Mouse (Mus musculus) B cell, adult 62 days (primary cell): ENCODE measurements around the gene N4bp2. TPM values are rescaled to one million over a fixed set of nuclear protein-coding genes. Genes with fewer than 3 reads are reported as not detected.

Experiments
- total RNA-seq: library from RNA; stranded (reverse); gene quantifications from 4 replicates; pipeline ENCODE4 v1.2.4, GENCODE M21; 2023

The N4bp2 gene
- 87.0 to 107 TPM (median 93.5 TPM) in 4 replicates for total RNA-seq

DNA sequence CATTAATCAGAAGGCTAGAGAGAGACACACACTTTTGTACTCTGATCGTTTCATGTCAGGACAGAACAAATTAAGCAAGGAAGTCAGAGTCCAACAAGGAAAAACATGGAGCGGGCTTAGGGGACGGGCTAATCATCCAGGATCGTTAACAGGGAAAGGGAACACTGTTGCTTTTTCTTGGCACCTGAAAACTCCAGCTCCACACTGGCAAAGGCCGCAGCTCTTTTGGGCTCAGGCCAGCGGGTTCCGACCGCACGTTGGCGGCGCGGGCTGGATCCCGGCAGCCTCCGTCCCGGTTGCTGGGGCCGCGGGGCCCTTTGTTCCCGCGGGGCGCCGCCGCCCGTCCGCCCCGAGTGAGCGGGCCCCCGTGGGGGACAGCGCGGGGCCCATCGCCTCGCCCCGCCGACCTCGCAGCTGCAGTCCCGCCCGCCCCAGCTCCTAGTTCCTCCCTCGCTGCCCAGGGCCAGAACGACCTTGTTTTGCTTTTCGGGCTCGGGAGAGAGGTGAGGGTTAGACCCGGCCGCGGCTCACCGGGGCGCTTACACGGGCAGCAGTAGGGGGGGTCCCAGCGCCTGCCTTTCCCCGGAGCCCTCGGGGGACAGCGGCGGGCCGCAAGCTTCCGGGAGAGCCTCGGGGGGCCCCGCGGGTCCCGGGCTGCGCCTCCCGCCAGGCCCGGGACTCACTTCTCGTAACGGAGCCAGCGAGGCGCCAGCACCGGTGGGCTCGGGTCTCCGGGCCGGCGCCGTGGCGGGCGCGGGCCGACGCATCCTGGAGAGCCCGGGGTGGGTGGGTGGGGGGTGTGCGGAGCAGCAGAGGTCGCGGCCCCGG lies at the start of gene N4bp2:
N4bp2 (plus strand) TSS at position 434 of the 828 bp plus-strand sequence.

DNA sequence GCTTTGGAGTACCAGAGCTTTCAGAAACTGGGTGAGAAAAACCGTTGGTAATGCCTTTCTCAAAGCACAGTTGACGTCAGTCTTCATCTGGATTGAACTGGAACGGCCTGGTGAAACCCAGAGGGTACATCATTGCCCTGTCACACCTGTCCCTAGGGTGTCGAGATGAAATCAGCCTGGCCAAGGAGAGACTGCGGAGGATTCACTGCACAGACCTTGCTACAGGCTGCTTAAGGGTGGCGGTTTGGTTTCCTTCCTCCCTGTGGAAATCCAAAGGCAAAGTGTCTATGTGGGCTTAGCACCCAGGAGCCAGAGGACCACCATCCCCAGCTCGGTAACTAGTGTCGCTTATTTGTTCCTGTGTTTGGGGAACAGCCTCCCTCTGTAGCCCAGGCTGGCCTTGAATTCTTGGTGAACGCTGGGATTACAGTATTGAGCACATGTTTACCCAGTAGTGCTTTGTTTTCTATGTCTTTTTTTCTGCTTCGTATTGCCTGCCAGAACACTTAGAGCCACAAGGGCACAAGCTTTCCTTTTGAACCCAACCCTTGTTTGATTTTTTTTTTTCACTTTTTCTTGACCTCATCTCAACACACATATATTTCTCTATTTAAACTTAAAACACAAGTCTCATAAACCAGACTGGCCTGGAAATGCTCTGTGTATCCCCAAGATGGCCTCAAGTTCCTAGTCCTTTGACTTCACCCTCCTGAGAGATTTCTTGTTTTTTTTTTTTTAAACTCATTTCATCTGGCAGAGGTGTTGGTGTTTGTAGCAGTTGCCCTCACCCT lies 98.0 kb downstream of the N4bp2 start, which contains the start of gene Rhoh:
Rhoh (plus strand) TSS at position 60 of the 791 bp plus-strand sequence.

Other genes with a start within 250 kb of the N4bp2 start
- gene Smim14, start 226.3 kb upstream of the N4bp2 start, total RNA-seq = 354 to 405 TPM (median 379 TPM) in 4 replicates
- 68.0 to 71.4 TPM (median 68.6 TPM) in 4 replicates for gene Ube2k, start 226.3 kb upstream of the N4bp2 start, total RNA-seq
- 253 to 296 TPM (median 279 TPM) in 4 replicates for gene Pds5a, start 65.2 kb upstream of the N4bp2 start, total RNA-seq
- gene Rhoh, start 97.7 kb downstream of the N4bp2 start, total RNA-seq = 135 to 147 TPM (median 142 TPM) in 4 replicates
- gene Chrna9, start 171.4 kb downstream of the N4bp2 start, total RNA-seq = 1.8 to 4.9 TPM (median 2.8 TPM) in 4 replicates
- gene 9130230L23Rik, start 240.8 kb downstream of the N4bp2 start, total RNA-seq = 0.39 to 0.86 TPM (median 0.72 TPM) in 3 of 4 replicates, not detected in the other